Mouse (Mus musculus) olfactory bulb, adult 2 months (tissue): ENCODE results near the gene Pfkm.

ENCODE experiments used
- CTCF ChIP-seq: fragments of 200-500 bp; IDR thresholded peaks from 2 replicates; pipeline ENCODE4 v1.5.1; 2012; ENCODE audit warnings: low read depth, mild to moderate bottlenecking, low read length, moderate library complexity; ENCODE audit not compliant: insufficient read depth
- POLR2A ChIP-seq: fragments of 200-500 bp; IDR thresholded peaks from 2 replicates; pipeline ENCODE4 v1.6.1; 2012; ENCODE audit warnings: mild to moderate bottlenecking, low read depth, low read length, moderate library complexity; ENCODE audit not compliant: insufficient read depth

- TF ChIP-seq CTCF (no peak), POLR2A (no peak)
Observed at GRCm38 (mm10) chr15:98115779-98116163, 23.4 kb downstream of the Pfkm start.
